Mouse (Mus musculus) intestine, postnatal 0 days (tissue): ENCODE measurements around the gene Rapgef5. TPM values are rescaled to one million over a fixed set of nuclear protein-coding genes. Genes with fewer than 3 reads are reported as not detected.

Experiments
- ATAC-seq: fragments of 200-750 bp; cut with Nextera tagmentation; 2 replicates; pipeline ENCODE4 v1.8.0; 2017; ENCODE audit warnings: mild to moderate bottlenecking, moderate TSS enrichment, moderate library complexity
- H3K27ac ChIP-seq: fragments of 300-500 bp; sonication (generic); 2 replicates; pipeline ENCODE4 v1.5.1; 2014; ENCODE audit warnings: mild to moderate bottlenecking, low read depth, low read length, moderate library complexity
- H3K27me3 ChIP-seq: fragments of 300-500 bp; sonication (generic); replicated peaks from 2 replicates; pipeline ENCODE4 v1.6.1; 2014; ENCODE audit warnings: low read length, mixed read lengths; ENCODE audit not compliant: control insufficient read depth, insufficient read depth
- H3K36me3 ChIP-seq: fragments of 300-500 bp; sonication (generic); 2 replicates; pipeline ENCODE4 v1.6.1; 2014; ENCODE audit warnings: mild to moderate bottlenecking, moderate library complexity; ENCODE audit not compliant: control insufficient read depth, insufficient read depth
- H3K4me1 ChIP-seq: fragments of 300-500 bp; sonication (generic); replicated peaks from 2 replicates; pipeline ENCODE4 v1.6.1; 2014; ENCODE audit warnings: antibody characterized with exemption, low read length, mixed read lengths; ENCODE audit not compliant: control insufficient read depth, insufficient read depth
- H3K4me2 ChIP-seq: fragments of 300-500 bp; sonication (generic); replicated peaks from 2 replicates; pipeline ENCODE4 v1.6.1; 2014; ENCODE audit warnings: low read depth, mild to moderate bottlenecking, moderate library complexity
- H3K4me3 ChIP-seq: fragments of 300-500 bp; sonication (generic); 2 replicates; pipeline ENCODE4 v1.5.1; 2014; ENCODE audit warnings: low read depth, low read length
- H3K9ac ChIP-seq: fragments of 300-500 bp; sonication (generic); 2 replicates; pipeline ENCODE4 v1.6.1; 2014; ENCODE audit warnings: mild to moderate bottlenecking, low read depth, low read length
- H3K9me3 ChIP-seq: fragments of 300-500 bp; sonication (generic); 2 replicates; pipeline ENCODE4 v1.6.1; 2016; ENCODE audit warnings: mixed run types; ENCODE audit not compliant: control insufficient read depth
- CTCF ChIP-seq: sonication (generic); IDR thresholded peaks from 2 replicates; pipeline ENCODE4 v1.5.1; 2016; ENCODE audit warnings: low read depth, mild to moderate bottlenecking, control low read depth, antibody characterized with exemption, moderate library complexity
- WGBS: fragments of 180-500 bp; shearing (Covaris S2); extraction: QIAGEN DNeasy Blood & Tissue Kit; methylation state at CpG from one replicate; pipeline ENCODE4 v1.1.7; 2014; 5-methylcytosine and 5-hydroxymethylcytosine counted together
- polyA plus RNA-seq: library from polyadenylated mRNA; unstranded; fragments of >200 nt; fragmentation: Nextera tagmentation; extraction: Ambion mirVana; gene quantifications from 2 replicates; pipeline ENCODE4 v1.2.1, GENCODE M21; 2015

Rapgef5 gene
- polyA plus RNA-seq, 1 experiment from 2014 or later, result 3.7 TPM

DNA sequence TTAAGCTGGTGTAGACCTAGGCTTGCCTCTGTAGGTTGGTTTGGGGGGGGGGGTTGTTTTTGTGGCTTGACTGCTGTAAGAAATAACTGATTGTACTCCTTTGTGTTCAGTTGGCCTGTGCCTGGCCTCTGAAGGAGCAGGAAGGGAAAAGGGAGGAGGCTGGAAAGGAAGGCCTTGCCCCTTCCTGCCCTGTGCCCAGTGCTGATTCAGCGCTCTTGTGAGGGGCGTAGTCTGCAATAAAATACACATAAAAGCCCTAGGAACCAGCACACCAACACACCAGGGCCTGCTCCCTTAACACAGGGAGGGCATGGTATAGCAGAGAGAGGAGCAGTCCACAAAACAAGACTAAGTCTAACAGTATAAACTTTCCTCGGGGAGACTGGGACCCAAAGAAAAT is 247.0 kb downstream of the Rapgef5 start:
- no peaks in the 10 kb centered on the region for H3K4me1 ChIP-seq
- no peaks in the 10 kb centered on the region for H3K9me3 ChIP-seq
- WGBS, result 36% methylated on average over 3 of the region's 3 CpGs
- no peak overlapping the region for H3K27ac ChIP-seq
- no peaks in the 10 kb centered on the region for H3K36me3 ChIP-seq
- H3K27me3 ChIP-seq, result no peaks in the 10 kb centered on the region
- no peak for TF ChIP-seq CTCF
- H3K4me3 ChIP-seq, result no peak overlapping the region
- peak; percentile 61 for ATAC-seq
- H3K9ac ChIP-seq, result no peak overlapping the region
- no peak overlapping the region for H3K4me2 ChIP-seq

DNA sequence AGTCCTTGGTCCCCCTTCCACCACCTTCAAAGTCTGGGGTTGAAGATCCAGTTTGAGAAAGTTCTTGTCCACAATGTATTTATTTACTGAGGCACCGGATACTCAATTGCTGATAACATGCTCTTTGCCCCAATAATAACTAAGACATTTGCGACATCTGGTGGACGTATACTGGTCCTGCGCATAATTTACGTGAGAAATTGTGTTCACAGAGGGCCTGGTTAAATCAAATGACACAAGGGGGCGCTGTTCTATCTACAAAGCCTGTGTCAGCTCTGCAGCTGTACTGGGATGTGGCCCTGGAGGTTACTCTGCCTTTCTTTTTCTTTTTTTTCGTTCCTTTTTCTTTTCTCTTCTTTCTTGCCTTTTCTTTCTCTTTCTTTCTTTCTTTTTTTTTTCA is 248.6 kb downstream of the Rapgef5 start:
- H3K27ac ChIP-seq, result no peak overlapping the region
- no peak overlapping the region for H3K4me2 ChIP-seq
- no peak overlapping the region for H3K4me3 ChIP-seq
- H3K4me1 ChIP-seq, result no peaks in the 10 kb centered on the region
- TF ChIP-seq CTCF, result peak; percentile 92
- no peaks in the 10 kb centered on the region for H3K36me3 ChIP-seq
- peak; percentile 34 for ATAC-seq
- H3K9me3 ChIP-seq, result no peaks in the 10 kb centered on the region
- WGBS, result 6% methylated on average over 7 of the region's 7 CpGs
- no peaks in the 10 kb centered on the region for H3K27me3 ChIP-seq
- no peak overlapping the region for H3K9ac ChIP-seq

DNA sequence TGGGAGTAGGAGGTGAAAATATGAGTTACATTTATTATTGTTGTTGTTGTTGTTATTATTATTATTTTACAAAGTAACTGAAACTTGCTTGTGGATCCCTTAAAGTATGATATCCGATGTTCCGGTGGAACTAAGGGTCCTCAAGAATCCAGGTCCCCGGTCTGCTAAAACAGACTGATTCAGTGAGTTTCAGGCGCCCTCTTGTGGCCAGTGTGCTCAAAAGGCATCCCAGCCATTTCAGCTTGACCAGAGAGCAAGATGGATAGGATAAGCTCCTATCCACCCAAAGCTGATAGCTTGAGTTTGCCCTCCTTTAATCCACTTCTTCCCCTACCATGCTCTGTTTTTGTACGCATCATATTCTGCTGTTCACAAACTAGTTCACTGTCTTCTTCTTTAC is 252.8 kb downstream of the Rapgef5 start:
- Histone ChIP-seq H3K4me2 (no peak overlapping the region), H3K4me3 (no peak overlapping the region), H3K27me3 (no peaks in the 10 kb centered on the region), H3K9ac (no peak overlapping the region), H3K36me3 (no peaks in the 10 kb centered on the region), H3K4me1 (no peaks in the 10 kb centered on the region), H3K27ac (no peak overlapping the region), H3K9me3 (no peaks in the 10 kb centered on the region)
- WGBS, result 10% methylated on average over 5 of the region's 5 CpGs
- ATAC-seq, result no peak
- TF ChIP-seq CTCF, result peak; percentile 93

DNA sequence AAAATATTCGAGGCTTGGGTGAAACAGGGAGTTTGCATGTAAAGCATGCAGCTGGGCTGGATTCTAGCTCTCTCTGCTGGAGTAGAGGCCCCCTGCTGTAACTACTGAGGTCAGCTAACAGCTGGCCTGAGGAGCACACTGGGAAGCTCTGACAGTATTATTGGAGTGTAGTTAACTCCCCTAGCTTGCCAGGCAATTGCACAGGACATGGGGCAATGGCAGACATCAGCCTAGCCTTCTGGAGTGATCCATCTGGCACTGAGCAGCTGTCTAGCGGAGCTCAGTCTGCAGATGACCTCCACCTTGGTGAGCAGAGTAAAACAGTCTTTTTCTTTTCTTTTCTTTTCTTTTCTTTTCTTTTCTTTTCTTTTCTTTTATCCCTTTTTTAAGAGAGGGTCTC is 253.9 kb downstream of the Rapgef5 start:
- no peak for TF ChIP-seq CTCF

DNA sequence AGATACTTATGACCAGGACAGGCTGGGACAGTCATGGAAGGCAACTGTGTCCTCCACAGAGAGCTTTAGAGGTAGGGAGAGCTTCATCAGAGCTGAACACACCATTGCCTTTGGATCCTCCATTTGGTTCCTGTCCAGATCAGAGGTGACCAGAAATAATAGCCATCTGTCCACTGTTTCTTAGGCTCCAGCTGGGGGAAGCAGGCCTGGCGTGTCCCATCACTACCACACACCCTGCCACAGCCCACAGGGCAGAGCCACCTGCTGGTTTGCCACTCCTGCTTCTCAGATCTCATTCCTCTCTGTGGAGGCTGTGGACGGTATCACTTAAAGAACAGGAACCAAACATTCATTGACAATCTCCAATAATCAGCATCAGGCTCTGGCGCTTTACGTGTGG is 254.9 kb downstream of the Rapgef5 start:
- H3K36me3 ChIP-seq, result no peaks in the 10 kb centered on the region
- TF ChIP-seq CTCF, result no peak
- H3K4me3 ChIP-seq, result no peak overlapping the region
- H3K27ac ChIP-seq, result no peak overlapping the region
- no peaks in the 10 kb centered on the region for H3K9me3 ChIP-seq
- H3K9ac ChIP-seq, result no peak overlapping the region
- 86% methylated on average over 4 of the region's 4 CpGs for WGBS
- no peak for ATAC-seq
- no peaks in the 10 kb centered on the region for H3K27me3 ChIP-seq
- H3K4me2 ChIP-seq, result no peak overlapping the region
- no peaks in the 10 kb centered on the region for H3K4me1 ChIP-seq

More for the DNA sequence above, 253.9 kb downstream of the Rapgef5 start:
- Histone ChIP-seq H3K9me3 (no peaks in the 10 kb centered on the region), H3K4me3 (no peak overlapping the region), H3K4me1 (no peaks in the 10 kb centered on the region), H3K36me3 (no peaks in the 10 kb centered on the region), H3K4me2 (no peak overlapping the region), H3K27me3 (no peaks in the 10 kb centered on the region), H3K9ac (no peak overlapping the region), H3K27ac (no peak overlapping the region)
- no peak for ATAC-seq
- WGBS, result 52% methylated on average over 2 of the region's 2 CpGs

DNA sequence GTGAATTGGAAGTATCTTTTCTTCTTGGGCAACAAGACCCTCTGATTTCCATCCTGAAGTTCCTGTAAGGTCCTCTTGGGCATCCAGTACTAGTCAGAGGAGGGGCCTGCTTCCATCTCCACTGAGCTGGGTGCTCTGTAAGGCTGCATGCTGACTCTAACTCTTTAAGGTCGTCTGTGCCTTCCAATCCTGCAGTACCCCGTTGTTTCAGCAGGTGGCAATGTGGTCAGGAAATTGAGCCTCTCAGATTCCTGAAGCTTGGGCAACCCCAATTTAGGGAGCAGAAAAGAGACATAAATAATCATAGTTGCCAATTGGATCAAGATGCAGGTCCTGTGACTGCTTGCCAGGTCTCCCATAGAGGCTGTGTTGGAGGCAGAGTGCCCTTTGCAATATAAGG is 256.4 kb downstream of the Rapgef5 start:
- H3K36me3 ChIP-seq, result no peaks in the 10 kb centered on the region

DNA sequence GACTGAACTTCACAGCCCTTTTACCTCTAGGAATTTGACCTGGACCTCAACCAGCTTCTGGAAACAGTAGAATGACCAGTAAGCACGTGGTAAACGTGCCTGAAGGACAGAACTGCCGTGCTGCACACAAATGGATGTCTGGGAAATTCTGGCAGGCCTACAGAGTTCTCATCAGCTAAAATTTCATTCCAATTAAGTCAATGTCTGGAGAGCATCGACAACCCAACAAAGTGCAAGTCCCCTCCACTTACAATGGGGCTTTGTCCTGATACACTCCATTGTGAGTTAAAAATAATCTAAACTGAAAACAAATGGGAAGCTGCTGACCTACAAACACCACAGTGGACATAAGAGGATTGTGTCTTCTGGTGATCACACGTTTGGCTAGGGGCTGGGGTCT is 260.6 kb downstream of the Rapgef5 start:
- no peak overlapping the region for H3K27ac ChIP-seq
- 52% methylated on average over 5 of the region's 5 CpGs for WGBS
- H3K4me2 ChIP-seq, result no peak overlapping the region
- no peak for TF ChIP-seq CTCF
- H3K4me3 ChIP-seq, result no peak overlapping the region
- ATAC-seq, result no peak
- no peaks in the 10 kb centered on the region for H3K36me3 ChIP-seq
- no peaks in the 10 kb centered on the region for H3K4me1 ChIP-seq
- no peaks in the 10 kb centered on the region for H3K27me3 ChIP-seq
- H3K9ac ChIP-seq, result no peak overlapping the region
- H3K9me3 ChIP-seq, result no peaks in the 10 kb centered on the region

More for the DNA sequence above, 256.4 kb downstream of the Rapgef5 start:
- WGBS, result 0% methylated on average over 2 of the region's 2 CpGs
- H3K9me3 ChIP-seq, result no peaks in the 10 kb centered on the region
- no peak overlapping the region for H3K9ac ChIP-seq
- no peak overlapping the region for H3K27ac ChIP-seq
- ATAC-seq, result no peak
- no peak overlapping the region for H3K4me3 ChIP-seq
- H3K4me2 ChIP-seq, result no peak overlapping the region
- peak; percentile 79 for TF ChIP-seq CTCF
- H3K27me3 ChIP-seq, result no peaks in the 10 kb centered on the region
- H3K4me1 ChIP-seq, result no peaks in the 10 kb centered on the region
